Mouse (Mus musculus) liver, adult 2 months (tissue): ENCODE data around the gene F8. TPM values are rescaled to one million over a fixed set of nuclear protein-coding genes. Genes with fewer than 3 reads are reported as not detected.
"Not testable (repeated sequence)": the region's sequence is repeated elsewhere in the genome, so short reads cannot be mapped to it uniquely, and the experiment has no call there.

Experiments
- DNase-seq: peaks from one replicate; pipeline ENCODE4 v3.0.0-alpha.2; 2011; ENCODE audit warnings: low read depth, low spot score; ENCODE audit errors: extremely low read depth
- H3K27ac ChIP-seq: fragments of 200-500 bp; replicated peaks from 2 replicates; pipeline ENCODE4 v1.5.1; 2012; ENCODE audit warnings: low read depth, mild to moderate bottlenecking, control low read depth, inconsistent platforms, low read length; ENCODE audit not compliant: insufficient read depth
- H3K27me3 ChIP-seq: fragments of 200-500 bp; 2 replicates; pipeline ENCODE4 v1.6.1; 2012; ENCODE audit warnings: mild to moderate bottlenecking, moderate library complexity, low read length, inconsistent platforms; ENCODE audit not compliant: control insufficient read depth, insufficient read depth
- H3K36me3 ChIP-seq: fragments of 200-500 bp; 2 replicates; pipeline ENCODE4 v1.6.1; 2012; ENCODE audit warnings: low read length, inconsistent platforms; ENCODE audit not compliant: control insufficient read depth, insufficient read depth
- H3K4me1 ChIP-seq: fragments of 200-500 bp; 2 replicates; pipeline ENCODE4 v1.6.1; 2011; ENCODE audit warnings: low read length; ENCODE audit not compliant: control insufficient read depth, insufficient read depth
- H3K4me3 ChIP-seq: fragments of 200-500 bp; 2 replicates; pipeline ENCODE4 v1.5.1; 2011; ENCODE audit warnings: low read depth, mild to moderate bottlenecking, control low read depth, low read length, moderate library complexity; ENCODE audit not compliant: insufficient read depth
- H3K79me2 ChIP-seq: fragments of 200-500 bp; 2 replicates; pipeline ENCODE4 v1.6.1; 2012; ENCODE audit warnings: inconsistent platforms, mild to moderate bottlenecking, low read length, moderate library complexity; ENCODE audit not compliant: control insufficient read depth, insufficient read depth
- H3K9ac ChIP-seq: fragments of 200-500 bp; 2 replicates; pipeline ENCODE4 v1.6.1; 2012; ENCODE audit warnings: low read depth, mild to moderate bottlenecking, control low read depth, inconsistent platforms, low read length
- CTCF ChIP-seq: fragments of 200-500 bp; IDR thresholded peaks from 2 replicates; pipeline ENCODE4 v1.5.1; 2011; ENCODE audit warnings: low read depth, low read length, control low read depth
- POLR2A ChIP-seq: fragments of 200-500 bp; IDR thresholded peaks from 2 replicates; pipeline ENCODE4 v1.6.1; 2011; ENCODE audit warnings: low read length, control low read depth; ENCODE audit not compliant: insufficient read depth; ENCODE audit errors: extremely low read depth
- WGBS: fragments of 180-500 bp; shearing (Covaris S2); methylation state at CpG from one replicate; pipeline ENCODE4 v1.1.7; 2018; 5-methylcytosine and 5-hydroxymethylcytosine counted together
- polyA plus RNA-seq: library from polyadenylated mRNA; depleted of rRNA; stranded (reverse); fragments of >200 nt; gene quantifications from 2 replicates; pipeline ENCODE4 v1.2.3, GENCODE M21; 2012
- total RNA-seq: library from RNA; depleted of rRNA; stranded (reverse); fragments of >200 nt; gene quantifications from 2 replicates; pipeline ENCODE4 v1.2.3, GENCODE M21; 2014

The F8 gene
- total and polyA plus RNA-seq, 2 experiments = 1.6 to 32.5 TPM

DNA sequence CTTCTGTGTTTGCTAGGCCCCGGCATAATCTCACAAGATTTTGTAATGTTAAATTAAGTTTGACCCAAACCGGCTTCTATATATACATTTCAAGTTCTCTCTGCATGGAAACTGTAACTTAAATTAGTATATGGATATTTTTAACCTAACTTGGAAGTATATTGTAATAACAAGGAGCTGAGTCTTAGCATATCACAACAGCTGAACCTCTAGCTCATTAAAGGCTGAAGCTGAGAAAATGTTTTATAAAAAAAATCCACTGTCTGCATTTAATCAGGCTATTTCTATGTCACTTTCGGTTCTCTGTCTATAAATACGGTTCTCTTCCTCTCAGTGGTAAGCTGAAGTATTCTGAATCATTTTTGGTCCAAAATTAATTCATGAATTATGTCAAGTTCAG, 58.9 kb downstream of the F8 start:
- Histone ChIP-seq H3K79me2 (no peaks in the 10 kb centered on the region), H3K9ac (no peak overlapping the region), H3K36me3 (0 out of 2 replicates have a peak, but pooled peaks cover 1% of the 10 kb centered on the region), H3K4me3 (no peak overlapping the region), H3K27me3 (no peaks in the 10 kb centered on the region), H3K4me1 (no peaks in the 10 kb centered on the region), H3K27ac (no peak overlapping the region)
- TF ChIP-seq POLR2A (no peak), CTCF (no peak)
- WGBS = 94% methylated on average over 4 of the region's 4 CpGs
- DNase-seq = no peak

DNA sequence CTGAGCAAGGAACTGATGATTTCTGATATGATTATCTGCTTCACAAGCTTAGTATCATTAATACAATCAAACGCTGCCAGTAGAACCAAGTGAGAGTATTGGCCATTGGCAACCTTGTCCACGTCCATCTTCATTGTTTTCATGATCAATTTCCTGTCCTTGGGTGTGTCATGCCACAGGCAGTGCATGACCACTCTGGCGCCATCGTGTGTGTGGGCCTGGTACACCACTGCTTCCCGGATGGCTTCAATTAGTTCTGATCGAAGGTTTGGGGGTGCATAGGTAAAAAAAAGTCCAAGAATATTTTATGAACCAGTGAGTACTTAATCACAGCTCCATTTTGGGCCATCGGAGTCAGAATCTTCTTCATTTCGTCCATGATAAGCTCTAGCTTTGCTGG, 110.7 kb downstream of the F8 start:
- Histone ChIP-seq H3K27me3 (no peaks in the 10 kb centered on the region), H3K4me1 (no peaks in the 10 kb centered on the region), H3K4me3 (no peak overlapping the region), H3K36me3 (no peaks in the 10 kb centered on the region), H3K79me2 (no peaks in the 10 kb centered on the region), H3K9ac (no peak overlapping the region), H3K27ac (no peak overlapping the region)
- WGBS = 71% methylated on average over 8 of the region's 8 CpGs
- no peak for DNase-seq
- TF ChIP-seq CTCF (peak; percentile 2; the same call in 1 of the 2 replicates), POLR2A (no peak)

DNA sequence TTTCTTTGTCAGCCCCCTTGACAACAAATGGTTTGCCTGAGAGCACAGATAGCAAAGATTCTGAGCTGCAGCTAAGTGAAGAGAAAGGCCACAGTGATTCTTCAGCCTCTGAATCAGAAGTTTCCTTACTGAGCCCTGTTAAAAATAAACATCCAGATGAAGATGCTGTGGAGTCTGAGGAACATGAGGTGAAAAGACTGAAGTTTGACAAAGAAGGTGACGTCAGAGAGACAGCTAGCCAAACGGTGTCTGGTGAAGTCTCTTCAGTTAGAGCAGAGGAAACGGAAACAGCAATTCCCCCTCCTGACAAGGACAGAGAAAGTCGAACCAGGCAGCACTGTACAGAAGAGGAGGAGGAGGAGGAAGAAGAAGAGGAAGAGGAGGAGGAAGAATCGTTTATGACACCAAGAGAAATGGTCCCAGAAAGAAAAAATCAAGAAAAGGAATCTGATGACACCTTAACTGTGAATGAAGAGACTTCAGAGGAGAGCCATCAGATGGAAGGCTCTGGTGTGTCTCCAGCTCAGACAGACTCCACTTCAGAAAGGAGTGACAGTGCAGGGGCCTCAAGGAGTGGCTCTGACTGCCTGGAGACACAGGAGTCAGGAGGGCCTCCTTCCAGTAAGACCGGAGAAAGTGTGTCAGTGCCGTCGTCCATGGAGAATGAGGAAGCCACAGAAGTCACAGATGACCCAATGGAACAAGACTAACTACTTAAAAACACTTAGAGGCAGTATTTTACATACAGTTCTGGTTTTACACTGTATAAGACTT, 148.6 kb downstream of the F8 start:
- H3K9ac ChIP-seq, DNase-seq, H3K27me3 ChIP-seq, H3K79me2 ChIP-seq, H3K27ac ChIP-seq, H3K36me3 ChIP-seq, H3K4me1 ChIP-seq, H3K4me3 ChIP-seq: not testable (repeated sequence)
- 51% methylated on average over 8 of the region's 8 CpGs for WGBS

DNA sequence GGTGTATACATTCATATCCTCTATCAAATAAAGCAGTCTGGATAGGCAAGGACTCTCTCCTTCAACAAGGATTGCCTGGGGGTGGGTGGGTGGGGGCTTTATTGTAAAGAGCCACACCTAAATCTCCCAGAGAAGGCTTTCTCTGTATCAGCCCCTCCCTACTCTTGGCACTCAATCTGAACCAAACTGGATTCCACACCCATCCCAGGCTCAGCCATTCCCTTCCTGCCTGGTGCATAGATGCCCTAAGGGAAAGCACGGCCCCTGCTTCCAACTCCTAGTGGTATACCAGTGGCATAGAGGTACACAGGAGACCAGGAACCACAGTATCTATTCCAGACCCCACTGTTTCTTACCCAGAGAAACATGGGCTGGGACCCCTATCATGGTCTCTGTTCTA, 151.0 kb downstream of the F8 start:
- no peaks in the 10 kb centered on the region for H3K36me3 ChIP-seq
- TF ChIP-seq CTCF = no peak
- TF ChIP-seq POLR2A = no peak
- no peak for DNase-seq
- no peak overlapping the region for H3K27ac ChIP-seq
- 92% methylated on average over 1 of the region's 1 CpGs for WGBS
- no peak overlapping the region for H3K4me3 ChIP-seq
- no peaks in the 10 kb centered on the region for H3K4me1 ChIP-seq
- H3K9ac ChIP-seq = no peak overlapping the region
- H3K27me3 ChIP-seq = no peaks in the 10 kb centered on the region
- H3K79me2 ChIP-seq = no peaks in the 10 kb centered on the region

DNA sequence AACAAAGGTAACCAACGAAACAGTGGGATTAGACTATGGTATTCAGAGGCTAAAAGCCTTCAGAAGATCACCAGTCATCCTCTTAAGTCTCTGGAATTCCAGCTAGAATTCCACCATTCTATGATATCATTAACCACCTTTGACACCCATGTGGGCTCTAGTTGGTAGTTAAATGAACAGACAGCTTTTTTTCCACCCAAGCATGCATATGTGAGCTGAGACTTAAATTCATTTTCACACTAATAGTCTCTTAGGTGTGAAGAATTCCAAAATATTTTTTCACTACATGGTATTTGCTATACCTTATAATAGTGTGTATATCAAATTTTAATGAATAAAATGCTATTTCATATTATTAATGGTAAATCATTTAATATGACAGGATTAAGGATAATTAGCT, 218.7 kb downstream of the F8 start, which contains the start of gene Smim9:
Gene Smim9, minus strand, starts transcription at position 101 of the 400 bp plus-strand sequence.
- no peak within 1 kb of the TSS for H3K9ac ChIP-seq
- no peaks in the 10 kb centered on the region for H3K36me3 ChIP-seq
- DNase-seq = no peak
- WGBS = 88% methylated on average over 1 of the region's 1 CpGs
- H3K27me3 ChIP-seq = no peaks in the 10 kb centered on the region
- no peaks in the 10 kb centered on the region for H3K4me1 ChIP-seq
- TF ChIP-seq CTCF = no peak
- no peak for TF ChIP-seq POLR2A
- no peaks in the 10 kb centered on the region for H3K79me2 ChIP-seq
- no peak within 1 kb of the TSS for H3K4me3 ChIP-seq
- no peak within 1 kb of the TSS for H3K27ac ChIP-seq

DNA sequence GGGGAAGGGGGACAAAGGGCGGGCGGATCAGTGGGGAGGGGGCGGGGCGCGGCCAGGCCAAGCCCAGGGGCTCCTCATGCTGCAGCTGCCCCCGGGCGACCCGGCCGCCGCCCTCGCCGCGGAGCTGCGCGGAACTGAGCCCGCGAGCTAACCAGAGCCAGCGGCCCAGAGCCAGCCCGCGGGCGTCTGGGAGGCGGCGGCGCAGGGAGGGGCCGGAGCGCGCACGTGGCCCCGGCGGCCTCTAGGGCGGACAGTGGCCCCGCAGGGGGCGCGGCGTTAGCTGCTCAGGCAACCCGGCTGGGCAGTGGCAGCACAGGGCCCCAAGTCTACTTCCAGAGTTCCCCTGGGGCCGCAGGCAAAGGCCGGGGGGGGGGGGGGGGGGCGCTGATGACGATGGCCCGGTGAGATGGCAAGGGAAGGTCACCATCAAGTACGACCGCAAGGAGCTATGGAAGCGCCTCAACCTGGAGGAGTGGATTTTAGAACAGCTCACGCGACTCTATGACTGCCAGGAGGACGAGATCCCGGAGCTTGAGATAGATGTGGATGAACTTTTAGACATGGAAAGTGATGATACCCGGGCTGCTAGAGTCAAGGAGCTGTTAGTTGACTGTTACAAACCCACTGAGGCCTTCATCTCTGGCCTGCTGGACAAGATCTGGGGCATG, 226.7 kb downstream of the F8 start:
- Histone ChIP-seq H3K4me1 (no peaks in the 10 kb centered on the region), H3K79me2 (no peaks in the 10 kb centered on the region), H3K4me3 (peak overlapping the region; percentile 40; the same call in 1 of the 2 replicates), H3K27ac (no peak overlapping the region), H3K36me3 (no peaks in the 10 kb centered on the region), H3K27me3 (no peaks in the 10 kb centered on the region), H3K9ac (no peak overlapping the region; the same call in 1 of the 2 replicates)
- peak; percentile 13 for DNase-seq
- 3% methylated on average over 33 of the region's 49 CpGs for WGBS
- no peak for TF ChIP-seq POLR2A
- TF ChIP-seq CTCF = 0 out of 2 replicates have a peak, but pooled peaks have one; percentile 12
